Mouse (Mus musculus): ENCODE data around the gene 9930021J03Rik.
A peak's percentile ranks its signal among the peaks of the same experiment; 100 is the strongest.

The 9930021J03Rik gene

GRCm38 (mm10) chr19:29805917-29806785 lies at the start of gene 9930021J03Rik:
Gene 9930021J03Rik, minus strand, starts transcription at chr19:29805989.
- peak; percentile 90 to 97 for DNase-seq (ENCODE audit: low spot score in 2 of 2)

- DNase-seq (ENCODE audit: low spot score in 2 of 2) = no peak
These were observed 47.9 kb upstream of the 9930021J03Rik start for GRCm38 (mm10) chr19:29853711-29854110.

GRCm38 (mm10) chr19:29851036-29851690 lies 45.4 kb upstream of the 9930021J03Rik start:
- no peak for DNase-seq (ENCODE audit: low spot score in 2 of 2)

GRCm38 (mm10) chr19:29849924-29850551 lies 44.2 kb upstream of the 9930021J03Rik start:
- no peak for DNase-seq (ENCODE audit: low spot score in 2 of 2)

- DNase-seq (ENCODE audit: low spot score in 2 of 2) = no peak
These were observed 38.4 kb upstream of the 9930021J03Rik start for GRCm38 (mm10) chr19:29844036-29844661.

- DNase-seq (ENCODE audit: low spot score in 2 of 2) = no peak
These were observed 37.8 kb upstream of the 9930021J03Rik start for GRCm38 (mm10) chr19:29843641-29844035.

GRCm38 (mm10) chr19:29842973-29843372 lies 37.2 kb upstream of the 9930021J03Rik start:
- DNase-seq (ENCODE audit: low spot score in 2 of 2) = no peak

GRCm38 (mm10) chr19:29840642-29841041 lies 34.9 kb upstream of the 9930021J03Rik start:
- DNase-seq (ENCODE audit: low spot score in 2 of 2) = no peak

GRCm38 (mm10) chr19:29838636-29839135 lies 32.9 kb upstream of the 9930021J03Rik start:
- DNase-seq (ENCODE audit: low spot score in 2 of 2) = no peak

GRCm38 (mm10) chr19:29838171-29838570 lies 32.4 kb upstream of the 9930021J03Rik start:
- DNase-seq (ENCODE audit: low spot score in 2 of 2) = no peak

- no peak for DNase-seq (ENCODE audit: low spot score in 2 of 2)
These were observed 29.7 kb upstream of the 9930021J03Rik start for GRCm38 (mm10) chr19:29835364-29836034.

GRCm38 (mm10) chr19:29830911-29831310 lies 25.1 kb upstream of the 9930021J03Rik start:
- DNase-seq (ENCODE audit: low spot score in 2 of 2) = no peak

GRCm38 (mm10) chr19:29828558-29828957 lies 22.8 kb upstream of the 9930021J03Rik start:
- DNase-seq (ENCODE audit: low spot score in 2 of 2) = no peak

- peak in 1 of 2 experiments; percentile 21 for DNase-seq (ENCODE audit: low spot score in 2 of 2)
These were observed 20.9 kb upstream of the 9930021J03Rik start for GRCm38 (mm10) chr19:29826686-29827085.

- no peak for DNase-seq (ENCODE audit: low spot score in 2 of 2)
These were observed 19.2 kb upstream of the 9930021J03Rik start for GRCm38 (mm10) chr19:29825003-29825402.

- no peak for DNase-seq (ENCODE audit: low spot score in 2 of 2)
These were observed 18.4 kb upstream of the 9930021J03Rik start for GRCm38 (mm10) chr19:29824034-29824700.

GRCm38 (mm10) chr19:29823456-29824010 lies 17.7 kb upstream of the 9930021J03Rik start:
- no peak for DNase-seq (ENCODE audit: low spot score in 2 of 2)

- DNase-seq (ENCODE audit: low spot score in 2 of 2) = no peak
These were observed 15.2 kb upstream of the 9930021J03Rik start for GRCm38 (mm10) chr19:29820966-29821365.

GRCm38 (mm10) chr19:29812581-29813460 lies 7.0 kb upstream of the 9930021J03Rik start, which contains the start of gene Ranbp6:
Gene Ranbp6, minus strand, starts transcription at chr19:29812974.
- peak; percentile 85 to 89 for DNase-seq (ENCODE audit: low spot score in 2 of 2)
